Mouse (Mus musculus): ENCODE results near the gene Zfhx3. TPM values are rescaled to one million over a fixed set of nuclear protein-coding genes. Genes with fewer than 3 reads are reported as not detected.

The Zfhx3 gene
- total and polyA plus RNA-seq, 3 experiments, result 0.23 to 2.5 TPM; not detected in 1

DNA sequence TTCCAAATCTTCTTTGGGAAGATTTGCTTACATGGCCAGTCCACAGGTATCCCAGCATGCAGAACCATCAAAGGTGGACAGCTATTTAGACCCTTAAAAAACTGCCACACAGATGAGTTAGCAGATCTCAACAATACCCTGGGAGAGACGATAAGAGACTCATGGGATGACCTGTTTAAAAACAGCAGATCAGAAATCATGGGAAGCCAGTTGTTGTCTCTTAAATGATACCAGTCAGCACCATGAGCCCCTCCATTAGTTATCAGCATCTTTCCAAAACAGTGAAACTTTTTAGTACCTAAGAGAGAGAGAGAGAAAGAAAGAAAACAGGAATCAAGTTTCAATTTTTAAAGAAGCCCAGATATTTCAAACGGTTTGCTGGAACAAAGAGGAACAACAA is 1051.7 kb downstream of the Zfhx3 start (continued):
- TF ChIP-seq CHD1 (IDR thresholded peaks at IDR 0.05; ENCODE audit: low read depth, low read length), result no peak

DNA sequence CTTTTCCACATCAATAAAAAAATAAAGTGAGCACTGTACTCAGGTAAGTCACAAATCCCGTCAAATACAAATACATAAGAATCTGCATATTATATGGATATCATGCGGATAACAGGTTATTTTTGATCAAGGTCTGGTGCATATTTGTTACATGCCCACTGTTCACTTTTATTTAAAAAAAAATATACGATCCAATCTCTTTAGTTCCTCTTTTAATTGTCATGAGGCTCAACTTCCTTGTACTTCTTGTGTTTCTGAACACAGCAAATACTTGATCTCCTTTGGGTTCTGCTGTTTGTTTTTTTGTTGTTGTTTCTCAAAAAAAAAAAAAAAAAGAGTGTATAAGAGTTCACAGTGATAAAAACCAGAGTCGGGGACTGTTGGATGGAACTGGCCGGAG is 1052.4 kb downstream of the Zfhx3 start:
- H3K4me3 ChIP-seq (ENCODE audit: control insufficient read depth in 1 of 2, insufficient read depth in 1 of 2, low read depth in 2 of 2, low read length in 2 of 2), result peak overlapping the region in 1 of 2 experiments; percentile 36; a peak in 3 of 4 replicates
- H3K9ac ChIP-seq (ENCODE audit: control insufficient read depth, low read depth, low read length, poor library complexity, severe bottlenecking), result peak overlapping the region; percentile 56
- peak; percentile 52 for DNase-seq (ENCODE audit: low read depth, low spot score)
- no peaks in the 10 kb centered on the region for H3K79me2 ChIP-seq (ENCODE audit: control insufficient read depth, insufficient read depth, low read length, poor library complexity)
- peaks cover 64 to 65% of the 10 kb centered on the region in 2 experiments for H3K4me1 ChIP-seq (ENCODE audit: control insufficient read depth in 1 of 2, insufficient read depth in 2 of 2, low read length in 2 of 2)
- no peaks in the 10 kb centered on the region for H3K9me3 ChIP-seq (replicated peaks; ENCODE audit: insufficient read depth, low read length)
- peaks cover 0 to 76% of the 10 kb centered on the region in 2 experiments; a peak in 2 of 4 replicates for H3K36me3 ChIP-seq (ENCODE audit: control insufficient read depth in 1 of 2, insufficient read depth in 2 of 2, low read length in 2 of 2)
- no peaks in the 10 kb centered on the region for H3K27me3 ChIP-seq (ENCODE audit: control insufficient read depth in 1 of 2, insufficient read depth in 2 of 2, low read length in 2 of 2)
- peak overlapping the region; percentile 86 for H3K27ac ChIP-seq (ENCODE audit: control insufficient read depth, low read depth, low read length)
- no peak for TF ChIP-seq E2F4 (IDR thresholded peaks at IDR 0.05; ENCODE audit: borderline replicate concordance, low read depth, low read length)
- no peak for TF ChIP-seq MAFK (IDR thresholded peaks at IDR 0.05; ENCODE audit: borderline replicate concordance, low read depth, low read length)
- no peak for TF ChIP-seq POLR2AphosphoS5 (IDR thresholded peaks at IDR 0.05; ENCODE audit: borderline replicate concordance, low read depth, low read length)
- TF ChIP-seq GATA1 (IDR thresholded peaks at IDR 0.05; ENCODE audit: low read depth, low read length), result 0 out of 2 replicates have a peak, but pooled peaks have one; percentile 10
- peak; percentile 6 to 21; a peak in 2 of 4 replicates for TF ChIP-seq EP300 (IDR thresholded peaks at IDR 0.05; ENCODE audit: low read depth in 1 of 2, low read length in 2 of 2)
- no peak for TF ChIP-seq KAT2A (conservative IDR thresholded peaks at IDR 0.05; ENCODE audit: low read depth, low read length)
- TF ChIP-seq MAZ (IDR thresholded peaks at IDR 0.05; ENCODE audit: low read depth, low read length), result no peak
- no peak for TF ChIP-seq USF2 (IDR thresholded peaks at IDR 0.05; ENCODE audit: borderline replicate concordance in 1 of 2, insufficient read depth in 1 of 2, low read depth in 1 of 2, low read length in 2 of 2)
- TF ChIP-seq MAX (IDR thresholded peaks at IDR 0.05; ENCODE audit: low read length), result no peak
- no peak for TF ChIP-seq SIN3A (IDR thresholded peaks at IDR 0.05; ENCODE audit: low read length)
- TF ChIP-seq NELFE (IDR thresholded peaks at IDR 0.05; ENCODE audit: low read depth, low read length), result no peak
- TF ChIP-seq JUND (IDR thresholded peaks at IDR 0.05; ENCODE audit: low read depth, low read length), result no peak
- no peak for TF ChIP-seq UBTF (IDR thresholded peaks at IDR 0.05; ENCODE audit: borderline replicate concordance, insufficient read depth, low read depth, low read length)
- TF ChIP-seq POLR2A (IDR thresholded peaks at IDR 0.05; ENCODE audit: control insufficient read depth in 1 of 2, insufficient read depth in 1 of 2, low read depth in 1 of 2, low read length in 2 of 2, poor library complexity in 1 of 2), result no peak
- peak; percentile 24; the same call in 1 of the 2 replicates for TF ChIP-seq MYC (IDR thresholded peaks at IDR 0.05; ENCODE audit: low read depth, low read length)
- TF ChIP-seq CTCF (IDR thresholded peaks at IDR 0.05 in 2 of 3, conservative IDR thresholded peaks at IDR 0.05 in 1 of 3; ENCODE audit: control insufficient read depth in 1 of 3, insufficient read depth in 1 of 3, low read depth in 2 of 3, low read length in 3 of 3, poor library complexity in 1 of 3, severe bottlenecking in 1 of 3), result no peak
- no peak for TF ChIP-seq RAD21 (IDR thresholded peaks at IDR 0.05; ENCODE audit: low read depth, low read length)
- peak; percentile 49 for TF ChIP-seq ETS1 (IDR thresholded peaks at IDR 0.05; ENCODE audit: low read depth, low read length)
- TF ChIP-seq ZMIZ1 (IDR thresholded peaks at IDR 0.05; ENCODE audit: low read depth, low read length), result no peak
- TF ChIP-seq USF1 (IDR thresholded peaks at IDR 0.05; ENCODE audit: low read depth, low read length), result no peak
- TF ChIP-seq MEF2A (IDR thresholded peaks at IDR 0.05; ENCODE audit: extremely low read depth, insufficient replicate concordance, low read depth, low read length, poor library complexity, severe bottlenecking), result no peak
- peak; percentile 90 for TF ChIP-seq ZNF384 (IDR thresholded peaks at IDR 0.05; ENCODE audit: low read depth, low read length)
- TF ChIP-seq GABPA (IDR thresholded peaks at IDR 0.05; ENCODE audit: low read depth, low read length), result no peak
- no peak for TF ChIP-seq MYB (IDR thresholded peaks at IDR 0.05; ENCODE audit: low read depth, low read length)
- no peak for TF ChIP-seq NRF1 (IDR thresholded peaks at IDR 0.05; ENCODE audit: insufficient read depth, low read depth, low read length, poor library complexity, severe bottlenecking)
- no peak for TF ChIP-seq MXI1 (IDR thresholded peaks at IDR 0.05; ENCODE audit: low read depth, low read length)
- TF ChIP-seq HCFC1 (IDR thresholded peaks at IDR 0.05; ENCODE audit: low read depth, low read length), result no peak

All from MEL (cell line).